Mouse (Mus musculus) adrenal gland (tissue): ENCODE results near the gene Prdm10.

Experiments used
- intact Hi-C: fragments of 180-260 bp; cut with DNase I; formaldehyde crosslinking; loops from one replicate; pipeline ENCODE4 v1.15.1; 2025

Gene Prdm10

DNA sequence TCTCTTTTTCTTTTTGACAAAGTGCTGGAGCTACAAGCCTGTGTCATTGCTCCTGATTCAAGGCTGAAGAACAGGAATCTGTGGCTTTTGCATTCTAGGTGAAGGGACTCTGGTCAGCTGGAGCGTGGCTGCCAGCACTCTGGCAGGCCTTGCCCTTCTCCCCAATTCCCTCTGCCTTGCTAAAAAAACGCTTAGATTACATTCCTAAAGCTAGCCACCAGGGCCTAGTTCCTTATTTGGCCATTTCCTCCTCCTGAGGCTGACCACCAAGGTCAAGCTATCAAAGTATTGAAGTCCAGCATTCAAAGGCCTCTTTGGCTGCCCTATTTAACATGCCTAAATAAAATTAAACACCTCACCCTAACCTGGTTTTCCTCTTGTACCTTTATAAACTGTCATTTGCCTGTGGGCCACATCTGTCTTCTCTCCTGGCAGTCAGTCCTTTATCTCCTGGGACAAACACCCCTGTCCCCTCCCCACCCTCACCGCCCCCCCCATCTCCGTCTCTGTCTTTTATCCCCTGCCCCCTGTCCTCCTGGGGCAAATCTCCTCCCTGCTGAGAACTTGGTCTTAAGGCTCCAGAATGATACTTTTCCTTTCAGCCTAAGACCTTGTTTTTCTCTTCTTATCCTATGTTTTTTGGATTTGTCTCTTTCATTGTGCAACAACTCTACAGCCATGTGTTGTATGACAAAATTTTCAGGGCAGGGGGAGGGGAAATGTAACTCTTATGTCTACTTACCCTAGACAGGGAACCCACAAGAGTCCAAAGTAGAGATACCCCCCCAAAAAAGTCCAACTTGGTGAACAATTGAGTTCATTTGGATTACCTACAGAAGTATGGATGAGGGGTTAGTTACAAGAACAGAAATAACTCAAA is 17.9 kb upstream of the Prdm10 start:
- intact Hi-C loops = no loop called here

GRCm38 (mm10) chr9:31266013-31266659 is 14.2 kb upstream of the Prdm10 start:
- intact Hi-C loops = no loop called here

DNA sequence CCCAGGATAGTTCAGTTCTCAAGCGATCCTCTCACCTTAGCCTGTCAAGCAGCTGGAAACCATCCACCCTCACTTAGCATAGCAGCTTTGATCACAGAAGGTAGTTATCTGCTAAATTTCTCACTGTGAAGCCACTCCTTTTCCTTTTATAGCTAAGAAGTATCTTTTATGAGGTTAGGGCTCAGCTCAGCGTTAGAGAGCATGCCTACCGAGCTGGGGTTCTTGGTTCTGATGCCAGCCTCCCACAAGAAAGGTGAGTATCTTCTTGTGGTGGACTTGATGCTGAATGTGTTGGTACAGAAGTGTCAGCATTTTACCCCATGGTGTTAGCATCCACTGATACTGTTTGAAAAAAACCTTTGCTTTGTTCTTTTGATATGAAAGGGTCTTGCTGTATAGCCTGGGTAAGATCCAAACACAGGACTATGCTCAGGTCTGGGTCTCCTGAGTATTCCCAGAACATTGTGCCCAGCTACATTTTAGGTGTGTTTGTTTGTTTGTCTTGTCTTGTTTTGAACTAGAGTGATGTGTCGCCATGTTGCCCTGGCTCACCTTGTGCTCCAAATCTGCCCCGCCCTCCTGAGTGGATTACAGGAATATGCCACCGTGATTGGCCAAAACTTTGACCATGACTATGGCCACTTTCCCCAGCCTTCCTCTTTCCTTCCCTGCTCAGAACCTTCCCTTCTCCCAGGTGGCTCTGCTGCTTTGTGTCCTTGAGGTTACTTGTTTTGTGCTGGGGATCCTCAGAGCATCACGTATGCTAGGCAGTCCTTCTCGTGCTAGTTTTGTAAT is 8.9 kb upstream of the Prdm10 start:
- intact Hi-C loops = no loop called here

DNA sequence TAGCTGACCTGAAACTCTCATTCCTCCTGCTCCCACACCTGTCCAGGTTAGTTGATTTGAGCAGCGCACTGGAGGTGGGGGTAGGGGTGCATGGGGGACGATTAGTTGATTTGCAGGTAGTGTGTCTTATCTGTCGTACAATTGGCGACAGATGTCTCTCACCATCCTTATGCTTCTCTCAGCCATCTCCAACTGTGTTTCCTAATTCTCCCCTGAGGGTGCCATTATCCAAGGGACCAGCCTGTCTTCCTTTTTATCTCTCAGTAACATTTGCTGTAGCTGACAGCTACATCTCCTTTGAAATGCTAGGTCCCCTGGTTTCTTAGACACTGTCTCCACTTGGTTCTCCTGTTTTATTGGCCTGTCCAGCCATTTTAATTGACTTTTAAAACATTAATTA is 8.2 kb upstream of the Prdm10 start:
- intact Hi-C loops = no loop called here

- intact Hi-C loops = no loop called here
These were observed 1.7 kb upstream of the Prdm10 start for GRCm38 (mm10) chr9:31278651-31279050.

DNA sequence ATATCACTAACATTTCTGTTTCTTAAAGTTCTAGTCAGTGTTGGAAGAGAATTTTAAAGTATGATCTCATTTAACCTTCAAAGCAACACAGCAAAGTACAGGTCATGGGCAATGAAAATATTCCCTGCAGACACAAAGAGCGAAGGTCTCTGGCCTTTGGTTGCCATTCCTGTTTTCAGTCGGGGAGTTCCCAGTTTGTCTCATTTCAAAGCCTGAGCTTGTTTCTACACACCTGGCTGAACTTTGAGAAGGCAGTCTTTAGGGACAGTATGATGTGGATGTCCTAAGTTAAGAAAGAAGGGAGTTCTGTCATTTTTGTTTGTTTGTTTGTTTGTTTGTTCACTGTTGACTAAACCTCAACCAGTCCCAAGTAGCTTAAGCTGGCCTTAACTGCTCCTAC is 1.0 kb upstream of the Prdm10 start:
- intact Hi-C loops = no loop called here

- intact Hi-C loops = loop anchor here (2.0 kb wide), 1 partner anchor 69 kb away; the partner anchor contains the start of gene Aplp2
These were observed 413 bp upstream of the Prdm10 start for GRCm38 (mm10) chr9:31279885-31280365.

GRCm38 (mm10) chr9:31281011-31281662 is 799 bp downstream of the Prdm10 start:
- intact Hi-C loops = loop anchor here (2.0 kb wide), 1 partner anchor 70 kb away; the partner anchor contains the start of gene Aplp2

- intact Hi-C loops = loop anchor here (2.0 kb wide), 1 partner anchor 71 kb away; the partner anchor contains the start of gene Aplp2
These were observed 1.3 kb downstream of the Prdm10 start for GRCm38 (mm10) chr9:31281663-31282015.

GRCm38 (mm10) chr9:31282536-31282935 is 2.2 kb downstream of the Prdm10 start:
- intact Hi-C loops = no loop called here

GRCm38 (mm10) chr9:31283044-31283443 is 2.7 kb downstream of the Prdm10 start:
- intact Hi-C loops = no loop called here

- intact Hi-C loops = no loop called here
These were observed 3.6 kb downstream of the Prdm10 start for GRCm38 (mm10) chr9:31283911-31284310.

DNA sequence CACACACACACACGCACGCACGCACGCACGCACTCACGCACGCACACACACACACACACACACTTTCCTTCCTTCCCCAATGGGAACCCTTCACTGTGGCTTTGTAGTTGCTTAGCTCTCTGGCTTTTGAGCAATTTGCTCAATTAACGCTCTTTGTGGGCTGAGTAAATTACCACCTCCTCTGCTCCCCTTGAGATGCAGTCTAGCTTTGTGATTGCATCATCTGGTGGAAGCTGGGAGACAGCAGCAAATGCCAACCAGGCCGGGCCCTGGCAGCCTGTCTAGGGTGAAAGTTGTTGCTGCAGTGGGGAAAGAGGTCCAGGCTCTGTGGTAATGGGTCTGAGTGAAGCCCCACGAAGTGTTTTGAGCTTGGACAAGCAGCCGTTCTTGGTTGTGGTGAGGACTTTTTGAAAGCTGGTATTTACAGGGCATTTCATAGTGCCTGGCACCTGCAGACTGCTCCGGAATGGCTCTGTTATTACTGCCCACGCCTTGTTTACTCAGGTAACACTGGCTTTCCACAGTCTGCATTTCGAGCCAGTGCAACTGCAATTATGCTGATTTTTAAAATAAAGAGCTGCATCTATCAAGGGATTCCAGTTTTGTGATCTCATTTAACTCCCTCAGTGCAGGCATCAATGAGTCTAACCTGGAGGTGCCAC is 10.0 kb downstream of the Prdm10 start:
- intact Hi-C loops = no loop called here

DNA sequence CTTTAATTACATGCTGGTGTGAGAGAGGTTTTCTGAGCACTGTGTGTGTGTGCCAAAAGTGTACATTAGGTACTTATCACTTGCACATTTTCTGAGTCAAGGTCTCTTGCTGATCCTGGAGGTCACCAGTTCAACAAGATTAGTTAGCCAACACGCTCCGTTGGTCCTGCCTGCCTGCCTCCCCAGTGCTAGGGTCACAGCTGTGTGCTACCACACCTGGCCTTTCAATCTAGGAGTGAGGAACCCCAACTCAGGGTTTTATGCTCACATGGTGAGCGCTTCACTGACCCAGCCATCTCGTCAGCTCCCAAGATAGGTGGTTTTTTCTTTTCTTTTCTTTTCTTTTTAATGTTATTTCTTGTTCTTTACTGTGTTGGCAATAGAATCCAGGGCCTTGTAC is 11.6 kb downstream of the Prdm10 start:
- intact Hi-C loops = no loop called here

GRCm38 (mm10) chr9:31293208-31293607 is 12.9 kb downstream of the Prdm10 start:
- intact Hi-C loops = no loop called here

GRCm38 (mm10) chr9:31295311-31295710 is 15.0 kb downstream of the Prdm10 start:
- intact Hi-C loops = no loop called here

DNA sequence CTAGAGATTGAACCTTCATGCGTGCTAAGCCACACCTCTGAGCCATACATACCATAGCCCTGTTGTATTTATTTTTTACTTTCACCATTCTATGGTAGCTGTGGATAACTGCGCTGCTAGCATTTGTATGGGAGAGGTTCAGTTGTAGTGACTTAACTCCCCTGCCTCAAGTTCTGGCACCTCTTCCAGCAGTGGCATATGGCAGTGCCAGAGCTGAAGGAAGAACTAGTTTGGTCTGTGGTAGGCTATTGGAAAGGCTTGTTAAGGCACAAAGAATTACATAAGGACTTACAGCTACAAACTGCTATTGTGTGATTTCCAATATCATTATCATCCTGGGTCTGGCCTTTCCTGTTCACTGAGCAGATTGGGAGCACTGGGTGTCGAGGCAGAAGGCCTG is 16.0 kb downstream of the Prdm10 start:
- intact Hi-C loops = no loop called here

DNA sequence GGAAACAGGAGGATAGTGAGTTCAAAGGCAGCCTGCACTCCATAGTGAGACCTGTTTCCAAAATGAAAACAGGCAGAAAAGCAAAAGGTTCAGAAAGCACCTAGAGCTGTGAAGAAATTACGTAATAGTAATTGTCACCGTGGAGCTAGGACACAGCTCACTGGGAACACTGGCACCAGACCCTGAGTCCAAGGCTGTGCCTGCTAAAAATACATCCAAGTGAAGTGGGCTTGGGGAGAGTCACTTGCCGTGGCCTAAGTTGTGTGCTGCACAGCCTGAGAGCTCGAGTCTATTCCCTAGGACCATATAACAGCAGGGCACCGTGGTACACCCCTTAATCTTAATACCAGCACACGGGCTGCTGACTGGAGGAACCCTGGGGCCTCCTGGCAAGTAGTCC is 18.4 kb downstream of the Prdm10 start:
- intact Hi-C loops = no loop called here

- intact Hi-C loops = no loop called here
These were observed 20.2 kb downstream of the Prdm10 start for GRCm38 (mm10) chr9:31300525-31300924.

DNA sequence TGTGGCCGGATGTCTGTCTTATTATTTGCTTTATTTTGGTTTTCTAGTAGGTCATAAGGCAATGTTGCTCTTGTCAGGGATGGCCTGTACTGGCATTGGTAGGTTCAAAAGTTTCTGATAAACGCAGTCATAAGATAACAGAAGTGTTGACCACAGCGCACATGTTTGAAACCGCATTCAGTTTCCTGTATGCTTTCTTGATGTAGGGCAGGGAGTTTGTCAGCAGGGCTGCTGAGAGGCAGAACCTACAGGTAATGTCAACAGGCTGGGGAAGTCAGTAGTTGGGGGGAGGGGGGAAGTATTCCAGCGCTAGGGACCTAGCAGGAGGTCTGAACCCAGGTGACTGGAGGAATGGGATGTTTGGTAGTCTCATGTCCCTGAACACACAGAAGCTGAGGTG is 20.8 kb downstream of the Prdm10 start:
- intact Hi-C loops = no loop called here
